ENCODE assay signal across 28 mouse cellular contexts in genomic region chr15:96608671-96609070, GRCm38 (mm10). TPM values are rescaled to one million over a fixed set of nuclear protein-coding genes. Genes with fewer than 3 reads are reported as not detected.
DNase-seq lines count a peak whose midpoint lies in the region; ATAC-seq and TF ChIP-seq lines count a peak whose summit lies in the region.
"Had no signal": no experiment of that assay in that cellular context is flagged by ENCODE, and none has a peak within 500 bp of the region (broad histone marks: within the 10 kb centered on the region; RNA-seq: fewer than 3 reads in every experiment).

No protein-coding gene starts in this region.

- no peak for DNase-seq in liver, postnatal 0 days
- DNase-seq in adipocyte (ENCODE audit: low spot score), result peak; percentile 62
- DNase-seq in splenic B cell, adult 2 months (ENCODE audit: low read depth, low spot score), result peak; percentile 35
- no peak for DNase-seq in kidney, postnatal 4 days
- no peak for DNase-seq in gastrocnemius, adult 18-20 months (ENCODE audit: low spot score)
- DNase-seq: adrenal gland, adult 2 months; adrenal gland, postnatal 10 days; adrenal gland, postnatal 25 days; cerebellum, adult 11 months; cerebellum, adult 18-20 months; cerebellum, adult 8-10 months; cerebellum, adult 9-11 months; cerebellum, postnatal 14 days; cerebellum, postnatal 36 days; embryo, embryonic 11 days had no signal

- peaks cover 10% of the 10 kb centered on the region; the same call in 1 of the 2 replicates for H3K36me3 ChIP-seq in intestine, embryonic 16.5 days (ENCODE audit: control insufficient read depth, insufficient read depth, low read length)
- peaks cover 19% of the 10 kb centered on the region for H3K36me3 ChIP-seq in intestine, embryonic 15.5 days
- H3K36me3 ChIP-seq in liver, postnatal 0 days (replicated peaks; ENCODE audit: insufficient read depth, low read length), result peaks cover 4% of the 10 kb centered on the region; the same call in 1 of the 2 replicates
- H3K36me3 ChIP-seq in liver, embryonic 12.5 days, result peaks cover 88% of the 10 kb centered on the region
- H3K36me3 ChIP-seq in splenic B cell, adult 2 months (ENCODE audit: control insufficient read depth, insufficient read depth, low read length, poor library complexity, severe bottlenecking), result peaks cover 4% of the 10 kb centered on the region
- H3K36me3 ChIP-seq: G1E had no signal

- H3K4me1 ChIP-seq in intestine, embryonic 16.5 days (ENCODE audit: control insufficient read depth, insufficient read depth, low read length), result peaks cover 8% of the 10 kb centered on the region
- peaks cover 14% of the 10 kb centered on the region for H3K4me1 ChIP-seq in intestine, embryonic 15.5 days (replicated peaks)
- no peaks in the 10 kb centered on the region for H3K4me1 ChIP-seq in liver, postnatal 0 days (ENCODE audit: insufficient read depth)
- H3K4me1 ChIP-seq in liver, embryonic 12.5 days, result 0 out of 2 replicates have a peak, but pooled peaks cover 3% of the 10 kb centered on the region

- H3K27me3 ChIP-seq in intestine, embryonic 16.5 days (replicated peaks; ENCODE audit: control insufficient read depth, insufficient read depth, low read length), result no peaks in the 10 kb centered on the region
- no peaks in the 10 kb centered on the region for H3K27me3 ChIP-seq in intestine, embryonic 15.5 days (replicated peaks)
- H3K27me3 ChIP-seq in liver, postnatal 0 days (ENCODE audit: insufficient read depth, low read length), result no peaks in the 10 kb centered on the region
- H3K27me3 ChIP-seq in liver, embryonic 12.5 days (replicated peaks), result no peaks in the 10 kb centered on the region
- no peaks in the 10 kb centered on the region for H3K27me3 ChIP-seq in splenic B cell, adult 2 months (ENCODE audit: control insufficient read depth, insufficient read depth, low read length, poor library complexity, severe bottlenecking)
- H3K27me3 ChIP-seq: embryonic facial prominence, embryonic 13.5 days; embryonic facial prominence, embryonic 15.5 days; forebrain, embryonic 12.5 days; Patski had no signal

- no peak overlapping the region for H3K4me3 ChIP-seq in intestine, embryonic 16.5 days (ENCODE audit: low read length)
- H3K4me3 ChIP-seq in intestine, embryonic 15.5 days (replicated peaks), result no peak overlapping the region
- no peak overlapping the region for H3K4me3 ChIP-seq in liver, postnatal 0 days (ENCODE audit: low read depth, low read length)
- no peak overlapping the region for H3K4me3 ChIP-seq in liver, embryonic 12.5 days
- H3K4me3 ChIP-seq: embryonic facial prominence, embryonic 13.5 days; embryonic facial prominence, embryonic 15.5 days; erythroblast, embryonic 14.5 days; forebrain, embryonic 10.5 days; forebrain, embryonic 12.5 days had no signal

- TF ChIP-seq EP300 in liver, postnatal 0 days (IDR thresholded peaks at IDR 0.05; ENCODE audit: low read depth), result no peak

- H3K9ac ChIP-seq in intestine, embryonic 16.5 days (ENCODE audit: low read depth, low read length), result no peak overlapping the region
- no peak overlapping the region for H3K9ac ChIP-seq in intestine, embryonic 15.5 days
- H3K9ac ChIP-seq in liver, postnatal 0 days (replicated peaks), result no peak overlapping the region
- no peak overlapping the region for H3K9ac ChIP-seq in liver, embryonic 12.5 days
- H3K9ac ChIP-seq: embryonic facial prominence, embryonic 13.5 days; embryonic facial prominence, embryonic 15.5 days; forebrain, embryonic 12.5 days had no signal

- peak; percentile 27; the same call in 1 of the 2 replicates for ATAC-seq in intestine, embryonic 16.5 days
- no peak for ATAC-seq in intestine, embryonic 15.5 days
- ATAC-seq in liver, postnatal 0 days, result peak; percentile 35; the same call in 1 of the 2 replicates
- no peak for ATAC-seq in liver, embryonic 12.5 days
- ATAC-seq: activated CD4-positive, CD25-positive, alpha-beta regulatory T cell, adult 4 months; forebrain, embryonic 14.5 days; forebrain, embryonic 16.5 days; Patski had no signal

- no peak overlapping the region for H3K4me2 ChIP-seq in intestine, embryonic 16.5 days (ENCODE audit: low read depth, low read length)
- no peak overlapping the region for H3K4me2 ChIP-seq in intestine, embryonic 15.5 days (replicated peaks)
- H3K4me2 ChIP-seq in liver, postnatal 0 days (ENCODE audit: low read depth, low read length), result peak overlapping the region; percentile 38; the same call in 1 of the 2 replicates
- H3K4me2 ChIP-seq in liver, embryonic 12.5 days, result no peak overlapping the region
- H3K4me2 ChIP-seq: embryonic facial prominence, embryonic 13.5 days; embryonic facial prominence, embryonic 15.5 days; forebrain, embryonic 12.5 days had no signal

- no peak overlapping the region for H3K27ac ChIP-seq in intestine, embryonic 16.5 days (ENCODE audit: low read length)
- H3K27ac ChIP-seq in intestine, embryonic 15.5 days, result no peak overlapping the region
- H3K27ac ChIP-seq in liver, postnatal 0 days (ENCODE audit: low read depth), result 0 out of 2 replicates have a peak overlapping the region, but pooled peaks have one; percentile 18
- H3K27ac ChIP-seq in liver, embryonic 12.5 days, result no peak overlapping the region
- H3K27ac ChIP-seq: embryonic facial prominence, embryonic 13.5 days; embryonic facial prominence, embryonic 15.5 days; forebrain, embryonic 10.5 days; forebrain, embryonic 12.5 days had no signal

- no peak for TF ChIP-seq CTCF in liver, postnatal 0 days (IDR thresholded peaks at IDR 0.05; ENCODE audit: low read depth)

- 54% methylated on average over 7 of the region's 7 CpGs for WGBS in intestine, embryonic 16.5 days
- 68% methylated on average over 7 of the region's 7 CpGs for WGBS in intestine, embryonic 15.5 days
- WGBS in liver, postnatal 0 days (ENCODE audit: insufficient replicate concordance), result 68% methylated on average over 7 of the region's 7 CpGs
- WGBS in liver, embryonic 12.5 days (ENCODE audit: insufficient replicate concordance), result 74% methylated on average over 7 of the region's 7 CpGs

- H3K9me3 ChIP-seq in intestine, embryonic 16.5 days (ENCODE audit: control insufficient read depth, low read length), result no peaks in the 10 kb centered on the region
- H3K9me3 ChIP-seq in intestine, embryonic 15.5 days, result no peaks in the 10 kb centered on the region
- H3K9me3 ChIP-seq in liver, postnatal 0 days (ENCODE audit: low read length), result no peaks in the 10 kb centered on the region
- no peaks in the 10 kb centered on the region for H3K9me3 ChIP-seq in liver, embryonic 12.5 days (replicated peaks)
- H3K9me3 ChIP-seq: embryonic facial prominence, embryonic 15.5 days; forebrain, embryonic 10.5 days; forebrain, embryonic 12.5 days had no signal

RNA-seq across cellular contexts. Expression of gene Slc38a1, which starts 34.0 kb away (rescaled TPM):
- polyA plus RNA-seq in intestine, embryonic 16.5 days (2015; fragmentation: Nextera tagmentation; extraction: Ambion mirVana), result 111 and 116 TPM in 2 replicates
- 113 and 119 TPM in 2 replicates for polyA plus RNA-seq in intestine, embryonic 15.5 days (2015; fragmentation: Nextera tagmentation; extraction: Ambion mirVana)
- polyA plus RNA-seq in liver, postnatal 0 days (2015; fragmentation: Nextera tagmentation; extraction: Ambion mirVana), result 8.4 and 11.3 TPM in 2 replicates
- polyA plus RNA-seq in liver, embryonic 12.5 days (2016; fragmentation: Nextera tagmentation; extraction: Ambion mirVana), result 41.1 and 43.1 TPM in 2 replicates
- total RNA-seq in gastrocnemius, adult 18-20 months (2021), result 1 to 10 TPM in 1 of 2 experiments, under 1 TPM in 1; 0.75 to 1.4 TPM
- polyA plus RNA-seq: G1E had no signal

Comparison
In these comparisons a context has a peak if more than half of its experiments do, and no peak if none do; other contexts are left out.
1. ATAC-seq: peak in intestine, embryonic 16.5 days (single experiment) and liver, postnatal 0 days (single experiment); none in intestine, embryonic 15.5 days (single experiment) and liver, embryonic 12.5 days (single experiment).
2. DNase-seq: peak in adipocyte (single experiment) and splenic B cell, adult 2 months (single experiment); none in liver, postnatal 0 days (single experiment), kidney, postnatal 4 days (0 of 2) and gastrocnemius, adult 18-20 months (single experiment).